Mouse (Mus musculus) Patski (cell line): ENCODE data around the gene Htra3. TPM values are rescaled to one million over a fixed set of nuclear protein-coding genes. Genes with fewer than 3 reads are reported as not detected.

Experiments used
- ATAC-seq: fragments of 100-300 bp; one replicate; pipeline ENCODE4 v1.8.0; 2021
- CTCF ChIA-PET: fragments of 350-600 bp; sonication (Branson Sonifier 250); formaldehyde crosslinking; loops from one replicate; lab custom pipeline; 2022; ENCODE audit warnings: inconsistent platforms; lab: Charles Lee
- POLR2A ChIA-PET: fragments of 350-600 bp; sonication (Branson Sonifier 250); formaldehyde crosslinking; loops from one replicate; lab custom pipeline; 2022; ENCODE audit warnings: antibody characterized with exemption, inconsistent platforms; lab: Charles Lee
- DNase-seq: peaks from one replicate; pipeline ENCODE4 v3.0.0-alpha.2; 2011; ENCODE audit warnings: low read depth, low spot score
- H3K27me3 ChIP-seq: fragments of 371-371 bp; one replicate; pipeline ENCODE4 v1.5.1; 2021
- CTCF ChIP-seq: fragments of 100-300 bp; IDR thresholded peaks from one replicate; pipeline ENCODE4 v1.5.1; 2021
- in situ Hi-C: fragments of 300-500 bp; cut with MboI; formaldehyde crosslinking; loops from 3 replicates; pipeline ENCODE4 v1.11.1; 2018; ENCODE audit warnings: low pct_unique_long_range_greater_than_20kb, mixed read lengths
- polyA plus RNA-seq: library from polyadenylated mRNA; unstranded; gene quantifications from one replicate; pipeline ENCODE4 v1.2.3, GENCODE M21; 2021

The Htra3 gene
- polyA plus RNA-seq, 1 experiment from 2014 or later, result 0.36 TPM

DNA sequence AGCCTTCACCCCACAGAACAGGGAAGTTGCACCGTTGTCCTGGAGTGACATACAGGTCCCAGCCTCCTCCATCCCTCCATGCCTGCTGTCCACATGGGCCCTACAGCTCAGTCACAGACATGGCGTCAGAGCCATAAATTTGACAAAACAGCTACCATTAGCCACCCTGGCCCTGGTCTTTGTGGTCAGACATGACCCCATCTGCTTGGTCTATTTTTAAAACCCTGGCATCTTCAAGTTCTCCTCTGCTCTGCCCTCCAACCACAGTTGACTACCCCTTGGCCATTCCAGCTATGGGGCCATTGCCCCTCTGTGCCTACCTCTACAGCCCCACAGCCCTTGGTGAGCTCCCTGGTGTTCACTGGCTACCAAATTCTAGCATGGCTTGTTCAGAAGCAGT is 69.6 kb downstream of the Htra3 start:
- ChIA-PET POLR2A (no interaction called here), CTCF (interaction anchor here (0.9 to 2.3 kb wide), 5 partner anchors 10 to 104 kb away, joined by 3 to 8 read pairs (median 4); partner anchors contain the start of gene Htra3)
- TF ChIP-seq CTCF, result no peak
- in situ Hi-C loops, result no loop called here
- H3K27me3 ChIP-seq, result no peaks in the 10 kb centered on the region
- DNase-seq (no peak), ATAC-seq (no peak)

DNA sequence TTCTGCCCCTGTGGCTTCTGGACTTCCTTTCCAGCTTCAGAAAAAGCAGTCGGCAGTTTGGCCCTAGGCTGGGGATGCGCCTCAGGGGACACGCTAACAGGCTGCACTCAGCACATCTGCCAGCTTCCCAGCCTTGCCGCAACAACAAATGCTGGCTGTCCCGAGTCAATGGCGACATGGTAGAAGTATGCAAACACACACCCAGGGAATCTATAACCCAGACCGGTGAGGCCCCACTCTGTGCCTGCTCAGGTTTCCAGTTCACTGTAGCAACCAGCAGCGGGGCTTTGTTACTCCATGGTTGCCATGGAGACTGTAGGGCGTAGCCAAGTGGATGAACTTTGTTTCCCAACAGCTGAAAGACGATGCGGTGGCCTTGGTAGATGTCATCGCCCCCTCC is 70.2 kb downstream of the Htra3 start:
- ATAC-seq (no peak), DNase-seq (no peak)
- TF ChIP-seq CTCF, result no peak
- ChIA-PET POLR2A (no interaction called here), CTCF (interaction anchor here (0.9 to 2.3 kb wide), 5 partner anchors 10 to 105 kb away, joined by 3 to 8 read pairs (median 4); partner anchors contain the start of gene Htra3)
- H3K27me3 ChIP-seq, result no peaks in the 10 kb centered on the region
- in situ Hi-C loops, result no loop called here

DNA sequence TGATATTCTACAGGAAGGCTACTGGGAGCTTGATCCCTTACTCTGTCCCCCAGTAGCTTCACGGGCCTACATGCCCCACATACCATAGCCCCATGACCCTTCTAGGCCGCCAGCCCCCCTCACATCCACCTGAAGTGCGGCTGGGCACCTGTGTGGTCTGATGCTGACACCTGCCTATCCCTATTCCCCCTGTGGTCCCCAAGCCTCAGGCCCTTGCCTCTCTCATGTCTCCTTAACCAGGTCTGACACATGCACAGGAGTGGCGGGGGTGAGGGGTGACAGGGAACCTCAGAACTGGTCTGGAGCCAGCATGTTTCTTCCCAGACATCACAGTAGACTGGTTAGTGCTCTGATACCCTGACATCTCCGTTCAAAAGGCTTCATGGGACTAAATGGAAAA is 71.0 kb downstream of the Htra3 start:
- in situ Hi-C loops, result no loop called here
- TF ChIP-seq CTCF, result no peak
- CTCF ChIA-PET, result interaction anchor here (1.2 kb wide), 1 partner anchor 57 kb away, joined by 3 read pairs; no protein-coding TSS in a partner anchor
- DNase-seq (no peak), ATAC-seq (no peak)
- POLR2A ChIA-PET, result no interaction called here
- no peaks in the 10 kb centered on the region for H3K27me3 ChIP-seq

DNA sequence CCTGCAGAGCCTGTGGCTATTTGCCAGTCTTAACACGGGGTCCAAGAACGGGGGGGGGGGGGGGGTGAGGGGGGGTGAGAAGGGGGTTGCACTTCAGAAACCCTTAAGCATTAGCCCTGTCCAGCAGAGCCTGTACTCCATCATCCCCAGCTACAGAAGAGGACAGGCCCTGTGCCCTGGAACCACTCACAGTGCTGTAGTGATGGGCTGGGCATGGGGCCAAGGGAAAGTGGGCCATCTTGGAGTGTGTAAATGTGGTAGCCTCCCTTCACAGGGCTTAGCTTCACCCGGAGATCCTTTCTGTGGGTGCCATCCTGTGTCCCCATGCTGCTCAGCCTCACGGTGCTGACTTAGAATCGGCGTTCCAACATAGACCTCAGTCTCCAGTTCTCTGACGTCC is 71.8 kb downstream of the Htra3 start:
- H3K27me3 ChIP-seq, result no peaks in the 10 kb centered on the region
- no peak for TF ChIP-seq CTCF
- POLR2A ChIA-PET, result no interaction called here
- in situ Hi-C loops, result no loop called here
- CTCF ChIA-PET, result interaction anchor here (0.8 to 1.2 kb wide), 2 partner anchors 57 to 79 kb away, joined by 3 read pairs; no protein-coding TSS in a partner anchor
- no peak for ATAC-seq
- no peak for DNase-seq

DNA sequence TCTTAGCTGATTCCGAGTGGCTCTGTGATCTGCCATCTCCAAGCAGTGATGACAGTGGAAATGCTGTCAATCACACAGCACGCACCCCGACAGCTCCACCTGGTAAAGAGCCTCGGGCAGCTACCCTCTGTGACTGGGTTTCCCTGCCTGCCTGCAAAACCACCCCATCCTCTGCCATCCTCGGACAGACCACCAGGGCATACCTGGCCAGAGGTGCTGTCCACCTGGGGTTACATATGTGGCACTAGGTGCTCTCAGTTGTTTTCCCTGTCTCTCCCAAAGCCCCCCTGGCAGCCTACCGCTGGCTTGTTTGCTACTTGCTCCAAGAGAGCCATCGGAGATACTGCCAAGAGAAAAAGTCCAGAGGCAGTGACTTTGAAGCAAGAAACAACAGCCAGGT is 72.8 kb downstream of the Htra3 start:
- no peaks in the 10 kb centered on the region for H3K27me3 ChIP-seq
- TF ChIP-seq CTCF, result no peak
- ATAC-seq, result no peak
- POLR2A ChIA-PET, result interaction anchor here (0.6 to 1.0 kb wide), 3 partner anchors 8 to 1091 kb away, joined by 3 to 7 read pairs (median 3); no protein-coding TSS in a partner anchor
- DNase-seq, result no peak
- CTCF ChIA-PET, result interaction anchor here (0.7 kb wide), 1 partner anchor 94 kb away, joined by 3 read pairs; no protein-coding TSS in a partner anchor
- in situ Hi-C loops, result no loop called here

DNA sequence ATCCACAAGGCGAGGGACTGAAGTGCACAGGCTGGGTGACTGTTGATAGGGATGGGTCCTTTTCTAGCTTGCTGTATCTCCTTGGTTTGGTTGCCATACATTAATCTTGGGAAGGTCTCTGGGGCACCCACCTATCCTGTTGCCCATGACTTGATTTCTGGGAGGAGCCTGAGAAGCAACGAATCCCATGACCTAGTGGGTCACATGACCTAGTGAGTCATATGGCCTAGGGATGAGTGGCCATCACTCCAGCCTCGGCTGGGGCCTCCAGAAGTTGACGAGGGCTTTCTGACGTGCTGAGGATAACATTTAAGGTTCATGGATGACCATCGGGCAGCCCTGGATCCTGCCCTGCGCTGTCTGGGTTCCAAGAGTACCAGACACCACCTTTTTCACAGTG is 74.2 kb downstream of the Htra3 start:
- in situ Hi-C loops, result no loop called here
- ATAC-seq, result no peak
- no peaks in the 10 kb centered on the region for H3K27me3 ChIP-seq
- POLR2A ChIA-PET, result no interaction called here
- CTCF ChIA-PET, result interaction anchor here (1.0 to 1.8 kb wide), 2 partner anchors 10 to 108 kb away, joined by 4 to 5 read pairs; no protein-coding TSS in a partner anchor
- TF ChIP-seq CTCF, result no peak
- no peak for DNase-seq

Other genes starting within 250 kb of the Htra3 start
- gene Cpz, start 154.1 kb downstream of the Htra3 start, polyA plus RNA-seq, result 0.12 TPM
- 6.1 TPM for gene Trmt44, start 104.7 kb downstream of the Htra3 start, polyA plus RNA-seq
- gene Acox3, start 96.7 kb downstream of the Htra3 start, polyA plus RNA-seq, result 44.7 TPM
- 25.1 TPM for gene Sh3tc1, start 60.2 kb upstream of the Htra3 start, polyA plus RNA-seq
- 0.98 TPM for gene Ablim2, start 78.1 kb upstream of the Htra3 start, polyA plus RNA-seq
- gene Afap1, start 213.5 kb upstream of the Htra3 start, polyA plus RNA-seq, result 65.9 TPM